Mouse (Mus musculus): ENCODE measurements at regions not wholly inside any gene's neighbourhood (a gene's known extent, or its start where the extent isn't known, plus 50 kb on each side); places are given as distances from the start of the nearest gene placed in this dataset.

GRCm38 (mm10) chr8:34447880-34448830 lies 336.6 kb upstream of the Gm10131 start:
- DNase-seq: peak; percentile 6

- no peak for DNase-seq
Observed at GRCm38 (mm10) chr8:34442688-34443087, 331.2 kb upstream of the Gm10131 start.

- DNase-seq: no peak
Observed at GRCm38 (mm10) chr8:34441756-34442155, 330.2 kb upstream of the Gm10131 start.

- DNase-seq: no peak
Observed at GRCm38 (mm10) chr8:34440771-34441170, 329.2 kb upstream of the Gm10131 start.

- no peak for DNase-seq
Observed at GRCm38 (mm10) chr8:34438771-34439170, 327.2 kb upstream of the Gm10131 start.

- peak; percentile 65 for DNase-seq
Observed at GRCm38 (mm10) chr8:34431985-34432384, 320.4 kb upstream of the Gm10131 start.

- DNase-seq: no peak
Observed at GRCm38 (mm10) chr8:34429231-34429630, 317.7 kb upstream of the Gm10131 start.

GRCm38 (mm10) chr8:34401571-34401970 lies 290.0 kb upstream of the Gm10131 start:
- DNase-seq: no peak

- DNase-seq: no peak
Observed at GRCm38 (mm10) chr8:34398914-34399813, 287.6 kb upstream of the Gm10131 start.

- DNase-seq: peak; percentile 70
Observed at GRCm38 (mm10) chr8:34397583-34398411, 286.3 kb upstream of the Gm10131 start.

- DNase-seq: peak; percentile 26
Observed at GRCm38 (mm10) chr8:34397225-34397582, 285.7 kb upstream of the Gm10131 start.

- no peak for DNase-seq
Observed at GRCm38 (mm10) chr8:34392981-34393828, 281.7 kb upstream of the Gm10131 start.

- DNase-seq: no peak
Observed at GRCm38 (mm10) chr8:34392208-34392980, 280.9 kb upstream of the Gm10131 start.

- no peak for DNase-seq
Observed at GRCm38 (mm10) chr8:34385806-34386439, 274.4 kb upstream of the Gm10131 start.

- no peak for DNase-seq
Observed at GRCm38 (mm10) chr8:34380615-34381014, 269.1 kb upstream of the Gm10131 start.

- no peak for DNase-seq
Observed at GRCm38 (mm10) chr8:34377154-34377553, 265.6 kb upstream of the Gm10131 start.

GRCm38 (mm10) chr8:34374242-34374641 lies 262.7 kb upstream of the Gm10131 start:
- DNase-seq: no peak

- DNase-seq: no peak
Observed at GRCm38 (mm10) chr8:34372666-34372980, 261.1 kb upstream of the Gm10131 start.

- DNase-seq: no peak
Observed at GRCm38 (mm10) chr8:34371973-34372665, 260.6 kb upstream of the Gm10131 start.

- no peak for DNase-seq
Observed at GRCm38 (mm10) chr8:34371391-34371790, 259.9 kb upstream of the Gm10131 start.
